Mouse (Mus musculus) stomach, embryonic 16.5 days (tissue): ENCODE results near the gene Mttp. TPM values are rescaled to one million over a fixed set of nuclear protein-coding genes. Genes with fewer than 3 reads are reported as not detected.

Experiments
- ATAC-seq: fragments of 200-750 bp; cut with Nextera tagmentation; 2 replicates; pipeline ENCODE4 v1.8.0; 2017; ENCODE audit warnings: moderate number of reproducible peaks, moderate TSS enrichment; ENCODE audit not compliant: insufficient read depth, low FRiP score
- H3K27ac ChIP-seq: fragments of 300-500 bp; sonication (generic); 2 replicates; pipeline ENCODE4 v1.5.1; 2014; ENCODE audit warnings: low read length
- H3K27me3 ChIP-seq: fragments of 300-500 bp; sonication (generic); 2 replicates; pipeline ENCODE4 v1.6.1; 2014; ENCODE audit warnings: low read length, control low read depth, mixed read lengths; ENCODE audit not compliant: control insufficient read depth, insufficient read depth
- H3K36me3 ChIP-seq: fragments of 300-500 bp; sonication (generic); 2 replicates; pipeline ENCODE4 v1.6.1; 2014; ENCODE audit warnings: low read length; ENCODE audit not compliant: control insufficient read depth, insufficient read depth
- H3K4me1 ChIP-seq: fragments of 300-500 bp; sonication (generic); 2 replicates; pipeline ENCODE4 v1.6.1; 2014; ENCODE audit warnings: low read length, control low read depth, mixed read lengths; ENCODE audit not compliant: control insufficient read depth, insufficient read depth
- H3K4me2 ChIP-seq: fragments of 300-500 bp; sonication (generic); 2 replicates; pipeline ENCODE4 v1.6.1; 2014; ENCODE audit warnings: low read depth, low read length, mixed read lengths
- H3K4me3 ChIP-seq: fragments of 300-500 bp; sonication (generic); replicated peaks from 2 replicates; pipeline ENCODE4 v1.5.1; 2014; ENCODE audit warnings: mild to moderate bottlenecking, low read length
- H3K9ac ChIP-seq: fragments of 300-500 bp; sonication (generic); 2 replicates; pipeline ENCODE4 v1.6.1; 2014; ENCODE audit warnings: low read length
- H3K9me3 ChIP-seq: fragments of 300-500 bp; sonication (generic); replicated peaks from 2 replicates; pipeline ENCODE4 v1.6.1; 2016; ENCODE audit warnings: low read length, control low read depth; ENCODE audit not compliant: control insufficient read depth
- WGBS: fragments of 180-500 bp; shearing (Covaris S2); extraction: QIAGEN DNeasy Blood & Tissue Kit; methylation state at CpG from one replicate; pipeline ENCODE4 v1.1.7; 2014; 5-methylcytosine and 5-hydroxymethylcytosine counted together
- polyA plus RNA-seq: library from polyadenylated mRNA; unstranded; fragments of >200 nt; fragmentation: Nextera tagmentation; extraction: Ambion mirVana; gene quantifications from 2 replicates; pipeline ENCODE4 v1.2.1, GENCODE M21; 2015

Gene Mttp
- polyA plus RNA-seq, 1 experiment from 2014 or later = 63.7 TPM

- H3K36me3 ChIP-seq = no peaks in the 10 kb centered on the region
- 76% methylated on average over 2 of the region's 2 CpGs for WGBS
- H3K4me2 ChIP-seq = no peak overlapping the region
- H3K4me3 ChIP-seq = no peak overlapping the region
- ATAC-seq = no peak
- H3K9me3 ChIP-seq = no peaks in the 10 kb centered on the region
- H3K9ac ChIP-seq = no peak overlapping the region
- no peak overlapping the region for H3K27ac ChIP-seq
- H3K27me3 ChIP-seq = no peaks in the 10 kb centered on the region
- H3K4me1 ChIP-seq = no peaks in the 10 kb centered on the region
Measured at GRCm38 (mm10) chr3:138040938-138041337, 103.8 kb downstream of the Mttp start.

Other genes starting within 250 kb of the Mttp start
- gene Lamtor3, start 226.5 kb downstream of the Mttp start, polyA plus RNA-seq = 113 and 118 TPM in 2 replicates
- gene Dapp1, start 163.4 kb downstream of the Mttp start, polyA plus RNA-seq = 17.3 and 18.0 TPM in 2 replicates
- 0.09 and 1.4 TPM in 2 replicates for gene 1110002E22Rik, start 79.9 kb downstream of the Mttp start, polyA plus RNA-seq
- gene Gm5105, start 77.6 kb downstream of the Mttp start, polyA plus RNA-seq = 0.14 and 0.19 TPM in 2 replicates
- 8.0 and 9.2 TPM in 2 replicates for gene Trmt10a, start 1.5 kb downstream of the Mttp start, polyA plus RNA-seq
- 0.13 and 0.32 TPM in 2 replicates for gene 4930579F01Rik, start 48.9 kb upstream of the Mttp start, polyA plus RNA-seq
- gene Adh7, start 72.8 kb upstream of the Mttp start, polyA plus RNA-seq = 0.79 and 1.6 TPM in 2 replicates
- gene Adh1, start 116.0 kb upstream of the Mttp start, polyA plus RNA-seq = 63.3 and 92.5 TPM in 2 replicates
- gene Adh6a, start 168.3 kb upstream of the Mttp start, polyA plus RNA-seq = 0.16 and 0.32 TPM in 2 replicates
- gene Adh6b, start 196.8 kb upstream of the Mttp start, polyA plus RNA-seq = 0.13 and 0.39 TPM in 2 replicates